Comparison of ENCODE assay signal across 9 mouse cellular contexts in genomic region chr11:50371911-50372310, GRCm38 (mm10). TPM values are rescaled to one million over a fixed set of nuclear protein-coding genes. Genes with fewer than 3 reads are reported as not detected.
DNase-seq lines count a peak whose midpoint lies in the region; ATAC-seq and TF ChIP-seq lines count a peak whose summit lies in the region.
"Had no signal": no experiment of that assay in that cellular context is flagged by ENCODE, and none has a peak within 500 bp of the region (broad histone marks: within the 10 kb centered on the region; RNA-seq: fewer than 3 reads in every experiment).

No protein-coding gene starts in this region.

- no peak for TF ChIP-seq EP300 in ES-Bruce4 (IDR thresholded peaks at IDR 0.05; ENCODE audit: insufficient read depth, low read depth, low read length)

- H3K4me1 ChIP-seq in ES-Bruce4 (ENCODE audit: control insufficient read depth, insufficient read depth, low read length), result peaks cover 2% of the 10 kb centered on the region
- peaks cover 4% of the 10 kb centered on the region; the same call in 1 of the 2 replicates for H3K4me1 ChIP-seq in hindbrain, embryonic 11.5 days (replicated peaks; ENCODE audit: control insufficient read depth, insufficient read depth, low read length)
- peaks cover 13% of the 10 kb centered on the region for H3K4me1 ChIP-seq in liver, embryonic 16.5 days (ENCODE audit: control insufficient read depth, low read depth, low read length)

- ATAC-seq in hindbrain, embryonic 11.5 days (ENCODE audit: low FRiP score), result no peak
- ATAC-seq in liver, embryonic 16.5 days (ENCODE audit: low read depth), result no peak

- TF ChIP-seq POLR2A in ES-Bruce4 (IDR thresholded peaks at IDR 0.05; ENCODE audit: insufficient read depth, low read length), result no peak

- 92% methylated on average over 1 of the region's 1 CpGs for WGBS in hindbrain, embryonic 11.5 days
- 83% methylated on average over 1 of the region's 1 CpGs for WGBS in liver, embryonic 16.5 days (ENCODE audit: insufficient replicate concordance)

- intact Hi-C loops in heart, postnatal 14 days (cut with DNase I), result no loop called here
- intact Hi-C loops in left cerebral cortex, postnatal 25 days (cut with DNase I), result no loop called here
- intact Hi-C loops in gastrocnemius, postnatal 14 days (cut with DNase I; ENCODE audit: low total_unique reads), result no loop called here

- H3K9me3 ChIP-seq in ES-Bruce4 (replicated peaks; ENCODE audit: control insufficient read depth, insufficient read depth, low read length, poor library complexity, severe bottlenecking), result no peaks in the 10 kb centered on the region
- H3K9me3 ChIP-seq in hindbrain, embryonic 11.5 days (ENCODE audit: control insufficient read depth, low read length), result no peaks in the 10 kb centered on the region
- no peaks in the 10 kb centered on the region for H3K9me3 ChIP-seq in liver, embryonic 16.5 days (replicated peaks; ENCODE audit: control insufficient read depth, low read length)

- no peak for TF ChIP-seq CTCF in ES-Bruce4 (IDR thresholded peaks at IDR 0.05; ENCODE audit: low read depth, low read length)

- peak overlapping the region; percentile 76 for H3K9ac ChIP-seq in ES-Bruce4 (ENCODE audit: low read depth, poor library complexity, severe bottlenecking)
- peak overlapping the region; percentile 77 for H3K9ac ChIP-seq in hindbrain, embryonic 11.5 days (ENCODE audit: low read depth, low read length)
- no peak overlapping the region; the same call in 1 of the 2 replicates for H3K9ac ChIP-seq in liver, embryonic 16.5 days (ENCODE audit: low read depth, low read length)

- DNase-seq in heart, adult 11 months, result peak; percentile 51
- DNase-seq in heart, postnatal 14 days, result no peak
- DNase-seq in hindbrain, embryonic 11.5 days (ENCODE audit: low spot score), result no peak
- no peak for DNase-seq in cerebellum, postnatal 14 days
- no peak for DNase-seq in left cerebral cortex, postnatal 25 days (ENCODE audit: low spot score in 2 of 2)
- DNase-seq in gastrocnemius, postnatal 14 days, result no peak

- H3K27ac ChIP-seq in ES-Bruce4 (ENCODE audit: insufficient read depth, low read length), result no peak overlapping the region
- no peak overlapping the region for H3K27ac ChIP-seq in hindbrain, embryonic 11.5 days (ENCODE audit: low read depth, low read length)
- no peak overlapping the region for H3K27ac ChIP-seq in liver, embryonic 16.5 days (ENCODE audit: low read length)

- H3K4me2 ChIP-seq in hindbrain, embryonic 11.5 days (replicated peaks; ENCODE audit: low read depth, low read length), result peak overlapping the region; percentile 63; the same call in 1 of the 2 replicates
- H3K4me2 ChIP-seq in liver, embryonic 16.5 days (ENCODE audit: low read depth, low read length), result peak overlapping the region; percentile 72

- H3K27me3 ChIP-seq in ES-Bruce4 (ENCODE audit: control insufficient read depth, insufficient read depth, low read length, poor library complexity, severe bottlenecking), result no peaks in the 10 kb centered on the region
- no peaks in the 10 kb centered on the region for H3K27me3 ChIP-seq in hindbrain, embryonic 11.5 days (ENCODE audit: control insufficient read depth, insufficient read depth, low read length)
- no peaks in the 10 kb centered on the region for H3K27me3 ChIP-seq in liver, embryonic 16.5 days (ENCODE audit: control insufficient read depth, insufficient read depth, low read depth, low read length)

- H3K36me3 ChIP-seq in ES-Bruce4 (ENCODE audit: control insufficient read depth, insufficient read depth, low read length, poor library complexity, severe bottlenecking), result no peaks in the 10 kb centered on the region
- H3K36me3 ChIP-seq in hindbrain, embryonic 11.5 days (ENCODE audit: control insufficient read depth, insufficient read depth, low read length), result no peaks in the 10 kb centered on the region
- no peaks in the 10 kb centered on the region for H3K36me3 ChIP-seq in liver, embryonic 16.5 days (ENCODE audit: control insufficient read depth, insufficient read depth)

- no peak overlapping the region for H3K4me3 ChIP-seq in ES-Bruce4 (ENCODE audit: low read depth, low read length)
- H3K4me3 ChIP-seq in hindbrain, embryonic 11.5 days (ENCODE audit: low read depth, low read length), result 0 out of 2 replicates have a peak overlapping the region, but pooled peaks have one; percentile 32
- H3K4me3 ChIP-seq in liver, embryonic 16.5 days (ENCODE audit: low read depth, low read length), result no peak overlapping the region; the same call in 1 of the 2 replicates

RNA-seq across cellular contexts. Expression of gene Hnrnph1, which starts 4.9 kb away (rescaled TPM):
- 100 to 1,000 TPM; 134 to 140 TPM for total RNA-seq in heart, postnatal 14 days (2021)
- 531 and 559 TPM in 2 replicates for polyA plus RNA-seq in ES-Bruce4 (2011; ENCODE audit: insufficient read depth, insufficient read length, low read depth, missing spikeins)
- 854 and 865 TPM in 2 replicates for polyA plus RNA-seq in hindbrain, embryonic 11.5 days (2014; fragmentation: Nextera tagmentation; extraction: Ambion mirVana)
- 93.6 and 95.8 TPM in 2 replicates for polyA plus RNA-seq in liver, embryonic 16.5 days (2015; fragmentation: Nextera tagmentation; extraction: Ambion mirVana)
- 100 to 1,000 TPM; 220 to 248 TPM for total RNA-seq in left cerebral cortex, postnatal 25 days (2021)
- total RNA-seq in gastrocnemius, postnatal 14 days (2021), result 10 to 100 TPM; 77.9 to 81.6 TPM

RNA-seq across cellular contexts. Expression of gene Cby3, which starts 17.6 kb away (rescaled TPM):
- total RNA-seq in heart, postnatal 14 days (2021), result not detected
- polyA plus RNA-seq in ES-Bruce4 (2011; ENCODE audit: insufficient read depth, insufficient read length, low read depth, missing spikeins), result not detected in 2 replicates
- 0.22 and 0.51 TPM in 2 replicates for polyA plus RNA-seq in hindbrain, embryonic 11.5 days (2014; fragmentation: Nextera tagmentation; extraction: Ambion mirVana)
- not detected in 2 replicates for polyA plus RNA-seq in liver, embryonic 16.5 days (2015; fragmentation: Nextera tagmentation; extraction: Ambion mirVana)
- under 1 TPM in 1 of 2 experiments, not detected in 1; 0.50 TPM for total RNA-seq in left cerebral cortex, postnatal 25 days (2021)
- not detected for total RNA-seq in gastrocnemius, postnatal 14 days (2021)
- total RNA-seq: layer of hippocampus, postnatal 14 days had no signal

RNA-seq across cellular contexts. Expression of gene Canx, which starts 46.4 kb away (rescaled TPM):
- 100 to 1,000 TPM; 212 to 246 TPM for total RNA-seq in heart, postnatal 14 days (2021)
- polyA plus RNA-seq in ES-Bruce4 (2011; ENCODE audit: insufficient read depth, insufficient read length, low read depth, missing spikeins), result 628 and 681 TPM in 2 replicates
- 242 and 267 TPM in 2 replicates for polyA plus RNA-seq in hindbrain, embryonic 11.5 days (2014; fragmentation: Nextera tagmentation; extraction: Ambion mirVana)
- polyA plus RNA-seq in liver, embryonic 16.5 days (2015; fragmentation: Nextera tagmentation; extraction: Ambion mirVana), result 172 and 184 TPM in 2 replicates
- 100 to 1,000 TPM; 432 to 442 TPM for total RNA-seq in left cerebral cortex, postnatal 25 days (2021)
- total RNA-seq in gastrocnemius, postnatal 14 days (2021), result 100 to 1,000 TPM; 104 to 133 TPM

RNA-seq across cellular contexts. Expression of gene Rufy1, which starts 59.0 kb away (rescaled TPM):
- total RNA-seq in heart, postnatal 14 days (2021), result 10 to 100 TPM; 27.1 to 27.7 TPM
- 13.0 and 13.8 TPM in 2 replicates for polyA plus RNA-seq in ES-Bruce4 (2011; ENCODE audit: insufficient read depth, insufficient read length, low read depth, missing spikeins)
- polyA plus RNA-seq in hindbrain, embryonic 11.5 days (2014; fragmentation: Nextera tagmentation; extraction: Ambion mirVana), result 25.9 and 29.9 TPM in 2 replicates
- polyA plus RNA-seq in liver, embryonic 16.5 days (2015; fragmentation: Nextera tagmentation; extraction: Ambion mirVana), result 6.0 and 8.4 TPM in 2 replicates
- 10 to 100 TPM; 25.4 to 27.8 TPM for total RNA-seq in left cerebral cortex, postnatal 25 days (2021)
- 10 to 100 TPM; 17.4 to 18.2 TPM for total RNA-seq in gastrocnemius, postnatal 14 days (2021)
